Mouse (Mus musculus) liver, adult 10 weeks (tissue): ENCODE results near the gene Akr1cl. TPM values are rescaled to one million over a fixed set of nuclear protein-coding genes. Genes with fewer than 3 reads are reported as not detected.

ENCODE experiments used
- polyA plus RNA-seq: library from polyadenylated mRNA; stranded (reverse); fragments of 350-450 nt; fragmentation: Illumina TruSeq; extraction: RNeasy Lipid Tissue Mini Kit (QIAGEN cat#74804); gene quantifications from one replicate; pipeline ENCODE4 v1.2.3, GENCODE M21; 2014; ENCODE audit warnings: low read depth, low replicate concordance

The Akr1cl gene
- polyA plus RNA-seq = not detected

GRCm38 (mm10) chr1:65032641-65033040, at the start of gene Akr1cl:
TSS of gene Akr1cl (minus strand) at chr1:65032759.

GRCm38 (mm10) chr1:65082188-65082587, 49.6 kb upstream of the Akr1cl start, which contains the start of gene Crygb:
TSS of gene Crygb (minus strand) at chr1:65082288.

GRCm38 (mm10) chr1:65073589-65073988, 41.0 kb upstream of the Akr1cl start, which contains the start of gene Crygc:
TSS of gene Crygc (minus strand) at chr1:65073689.

GRCm38 (mm10) chr1:65063352-65063751, 30.8 kb upstream of the Akr1cl start, which contains the start of gene Crygd:
TSS of gene Crygd (minus strand) at chr1:65063452.

GRCm38 (mm10) chr1:65050952-65051351, 18.4 kb upstream of the Akr1cl start, which contains the start of gene Cryge:
TSS of gene Cryge (minus strand) at chr1:65051149.

Other genes starting within 250 kb of the Akr1cl start
- gene Plekhm3, start 75.9 kb downstream of the Akr1cl start, polyA plus RNA-seq = 0.69 TPM
- not detected for gene Cryge, start 18.4 kb upstream of the Akr1cl start, polyA plus RNA-seq
- gene Crygd, start 30.7 kb upstream of the Akr1cl start, polyA plus RNA-seq = not detected
- not detected for gene Crygc, start 40.9 kb upstream of the Akr1cl start, polyA plus RNA-seq
- not detected for gene Crygb, start 49.5 kb upstream of the Akr1cl start, polyA plus RNA-seq
- not detected for gene Cryga, start 70.6 kb upstream of the Akr1cl start, polyA plus RNA-seq
- gene Gm28845, start 86.8 kb upstream of the Akr1cl start, polyA plus RNA-seq = not detected
- not detected for gene D630023F18Rik, start 90.5 kb upstream of the Akr1cl start, polyA plus RNA-seq
- gene Idh1, start 153.7 kb upstream of the Akr1cl start, polyA plus RNA-seq = 795 TPM
- 8.8 TPM for gene Pikfyve, start 153.9 kb upstream of the Akr1cl start, polyA plus RNA-seq
- not detected for gene Pth2r, start 249.3 kb upstream of the Akr1cl start, polyA plus RNA-seq